Mouse (Mus musculus) liver, postnatal 0 days (tissue): Measurements from ENCODE around the gene Mfap3l. TPM values are rescaled to one million over a fixed set of nuclear protein-coding genes. Genes with fewer than 3 reads are reported as not detected.

Source experiments
- ATAC-seq: fragments of 200-750 bp; cut with Nextera tagmentation; 2 replicates; pipeline ENCODE4 v1.8.0; 2017; ENCODE audit warnings: mild to moderate bottlenecking, moderate library complexity
- DNase-seq: peaks from one replicate; pipeline ENCODE4 v3.0.0-alpha.2; 2016
- H3K27ac ChIP-seq: fragments of 300-500 bp; sonication (generic); 2 replicates; pipeline ENCODE4 v1.5.1; 2014; ENCODE audit warnings: antibody characterized with exemption, moderate library complexity, mild to moderate bottlenecking, low read depth
- H3K27me3 ChIP-seq: fragments of 300-500 bp; sonication (generic); 2 replicates; pipeline ENCODE4 v1.6.1; 2014; ENCODE audit warnings: low read length, control low read depth, mixed read lengths; ENCODE audit not compliant: insufficient read depth
- H3K36me3 ChIP-seq: fragments of 300-500 bp; sonication (generic); replicated peaks from 2 replicates; pipeline ENCODE4 v1.6.1; 2014; ENCODE audit warnings: mild to moderate bottlenecking, control low read depth, low read length, moderate library complexity, mixed read lengths; ENCODE audit not compliant: insufficient read depth
- H3K4me1 ChIP-seq: fragments of 300-500 bp; sonication (generic); 2 replicates; pipeline ENCODE4 v1.6.1; 2014; ENCODE audit warnings: antibody characterized with exemption, mild to moderate bottlenecking, control low read depth; ENCODE audit not compliant: insufficient read depth
- H3K4me2 ChIP-seq: fragments of 300-500 bp; sonication (generic); 2 replicates; pipeline ENCODE4 v1.6.1; 2014; ENCODE audit warnings: low read depth, mild to moderate bottlenecking, low read length, moderate library complexity, mixed read lengths
- H3K4me3 ChIP-seq: fragments of 300-500 bp; sonication (generic); 2 replicates; pipeline ENCODE4 v1.5.1; 2014; ENCODE audit warnings: low read depth, low read length
- H3K9ac ChIP-seq: fragments of 300-500 bp; sonication (generic); replicated peaks from 2 replicates; pipeline ENCODE4 v1.6.1; 2014; ENCODE audit warnings: mild to moderate bottlenecking, moderate library complexity
- H3K9me3 ChIP-seq: fragments of 300-500 bp; sonication (generic); 2 replicates; pipeline ENCODE4 v1.6.1; 2016; ENCODE audit warnings: mild to moderate bottlenecking, control low read depth, low read length, mixed read lengths
- CTCF ChIP-seq: sonication (generic); IDR thresholded peaks from 2 replicates; pipeline ENCODE4 v1.5.1; 2016; ENCODE audit warnings: antibody characterized with exemption, low read depth
- EP300 ChIP-seq: IDR thresholded peaks from 2 replicates; pipeline ENCODE4 v1.6.1; 2016; ENCODE audit warnings: antibody characterized with exemption, low read depth, mild to moderate bottlenecking
- WGBS: fragments of 180-500 bp; shearing (Covaris S2); extraction: QIAGEN DNeasy Blood & Tissue Kit; methylation state at CpG from one replicate; pipeline ENCODE4 v1.1.7; 2014; ENCODE audit not compliant: insufficient replicate concordance; 5-methylcytosine and 5-hydroxymethylcytosine counted together
- polyA plus RNA-seq: library from polyadenylated mRNA; unstranded; fragments of >200 nt; fragmentation: Nextera tagmentation; extraction: Ambion mirVana; gene quantifications from 2 replicates; pipeline ENCODE4 v1.2.1, GENCODE M21; 2015

Mfap3l gene
- polyA plus RNA-seq, 1 experiment from 2014 or later, result 0.40 TPM

DNA sequence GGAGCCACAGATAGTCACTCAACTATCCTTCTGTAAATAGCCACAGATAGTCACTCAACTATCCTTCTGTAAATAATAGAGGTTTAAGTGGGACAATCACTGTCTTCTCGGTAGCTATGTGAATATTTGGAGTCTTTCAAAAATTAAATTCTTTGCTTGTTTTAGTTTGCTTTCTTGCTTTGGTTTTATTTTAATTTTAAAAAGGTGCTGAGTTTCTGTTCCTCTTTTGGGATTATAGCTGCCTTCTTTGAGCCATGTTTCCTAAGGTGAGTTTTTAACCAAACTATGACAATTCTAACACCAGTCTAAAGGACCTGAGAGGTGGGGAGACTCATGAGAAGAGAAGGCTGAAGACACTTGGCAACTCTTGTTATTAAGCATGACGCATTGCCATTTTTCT, 49.7 kb downstream of the Mfap3l start:
- H3K36me3 ChIP-seq, result no peaks in the 10 kb centered on the region
- DNase-seq (no peak), ATAC-seq (no peak)
- TF ChIP-seq EP300 (no peak), CTCF (no peak)
- H3K4me2 ChIP-seq, result no peak overlapping the region
- no peaks in the 10 kb centered on the region for H3K27me3 ChIP-seq
- H3K9me3 ChIP-seq, result no peaks in the 10 kb centered on the region
- no peak overlapping the region for H3K9ac ChIP-seq
- no peaks in the 10 kb centered on the region for H3K4me1 ChIP-seq
- H3K4me3 ChIP-seq, result no peak overlapping the region
- WGBS, result 83% methylated on average over 2 of the region's 2 CpGs
- H3K27ac ChIP-seq, result no peak overlapping the region

DNA sequence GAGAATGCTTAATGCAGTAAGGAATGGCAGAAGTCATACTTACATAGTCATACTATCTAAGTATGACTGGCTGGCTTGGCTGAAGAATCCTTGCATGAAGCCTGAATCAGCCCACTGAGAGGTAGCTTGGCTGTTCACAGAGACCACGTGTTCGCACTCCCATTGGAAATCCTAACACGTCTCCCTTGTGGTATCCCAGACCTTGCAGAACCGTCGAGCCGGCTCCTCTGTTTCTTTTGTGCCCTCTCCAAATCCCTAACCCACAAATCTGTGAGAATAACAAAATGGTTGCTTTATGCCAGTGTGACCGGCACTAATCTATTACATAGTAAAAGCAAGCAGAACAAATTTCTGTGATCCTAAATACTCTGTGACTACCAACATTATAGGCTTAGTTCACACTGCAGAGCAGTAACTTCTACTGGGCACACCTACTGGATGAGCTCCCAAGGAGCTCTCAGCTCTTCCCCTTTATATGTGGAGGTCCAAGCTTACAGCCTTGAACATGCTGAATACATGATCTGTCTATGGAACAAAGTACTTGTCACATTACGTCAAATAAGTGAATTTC, 79.0 kb downstream of the Mfap3l start:
- Histone ChIP-seq H3K27ac (no peak overlapping the region), H3K27me3 (no peaks in the 10 kb centered on the region), H3K4me2 (no peak overlapping the region), H3K36me3 (no peaks in the 10 kb centered on the region), H3K9me3 (no peaks in the 10 kb centered on the region), H3K4me3 (no peak overlapping the region), H3K4me1 (no peaks in the 10 kb centered on the region), H3K9ac (no peak overlapping the region)
- TF ChIP-seq EP300 (no peak), CTCF (no peak)
- DNase-seq (no peak), ATAC-seq (no peak)
- WGBS, result 82% methylated on average over 8 of the region's 8 CpGs

DNA sequence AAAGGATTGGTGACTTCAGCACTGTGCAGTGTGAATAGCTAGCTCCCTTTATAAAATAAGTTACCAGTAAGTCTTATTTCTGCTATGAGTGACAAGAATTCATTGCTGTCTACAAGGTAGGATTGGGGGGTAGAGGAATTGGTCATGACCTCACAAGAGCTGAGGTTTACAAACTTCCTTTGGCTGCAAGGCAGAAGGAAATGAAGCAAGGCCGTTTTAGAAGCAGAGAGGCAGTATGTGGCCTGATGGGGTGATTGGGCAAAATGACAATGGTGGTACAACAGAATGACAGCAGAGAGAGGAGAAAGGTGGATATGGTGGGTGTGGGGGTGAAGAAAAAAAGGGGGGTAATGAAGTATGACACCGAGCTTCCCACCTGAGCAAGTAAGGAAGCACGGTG, 82.1 kb downstream of the Mfap3l start:
- no peak overlapping the region for H3K4me3 ChIP-seq
- no peaks in the 10 kb centered on the region for H3K4me1 ChIP-seq
- H3K36me3 ChIP-seq, result no peaks in the 10 kb centered on the region
- 69% methylated on average over 3 of the region's 3 CpGs for WGBS
- H3K9me3 ChIP-seq, result no peaks in the 10 kb centered on the region
- H3K9ac ChIP-seq, result no peak overlapping the region
- H3K27ac ChIP-seq, result no peak overlapping the region
- no peaks in the 10 kb centered on the region for H3K27me3 ChIP-seq
- TF ChIP-seq EP300, result no peak
- TF ChIP-seq CTCF, result no peak
- ATAC-seq, result no peak
- H3K4me2 ChIP-seq, result no peak overlapping the region
- no peak for DNase-seq

DNA sequence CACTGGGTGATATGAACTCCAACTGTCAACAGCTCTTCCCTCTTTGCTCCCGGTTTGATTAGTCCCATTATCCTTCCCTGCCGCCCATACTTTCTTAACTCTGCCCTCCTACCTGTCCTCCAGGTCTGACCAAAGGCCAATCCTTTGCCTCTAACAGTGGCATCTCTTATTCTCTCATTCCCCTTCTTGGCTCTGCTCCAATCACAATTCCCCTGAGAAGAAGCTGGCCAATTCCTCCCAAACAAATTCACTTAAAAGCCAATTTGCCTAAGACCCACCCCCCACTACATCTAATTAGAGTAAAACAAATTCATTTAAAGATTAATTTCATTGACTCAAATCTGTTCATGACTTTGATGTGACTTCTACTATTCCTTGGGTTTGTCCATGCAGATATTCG, 86.1 kb downstream of the Mfap3l start:
- no peak overlapping the region for H3K27ac ChIP-seq
- no peaks in the 10 kb centered on the region for H3K4me1 ChIP-seq
- no peak overlapping the region for H3K9ac ChIP-seq
- no peaks in the 10 kb centered on the region for H3K9me3 ChIP-seq
- no peak overlapping the region for H3K4me3 ChIP-seq
- no peak overlapping the region for H3K4me2 ChIP-seq
- DNase-seq, result no peak
- no peak for ATAC-seq
- no peaks in the 10 kb centered on the region for H3K36me3 ChIP-seq
- TF ChIP-seq EP300, result no peak
- no peak for TF ChIP-seq CTCF
- H3K27me3 ChIP-seq, result no peaks in the 10 kb centered on the region
- 65% methylated on average over 3 of the region's 3 CpGs for whole genome bisulfite sequencing

Other genes starting within 250 kb of the Mfap3l start
- gene Gm10283, start 129.6 kb upstream of the Mfap3l start, polyA plus RNA-seq, result not detected in 2 replicates
- 51.6 and 57.7 TPM in 2 replicates for gene Aadat, start 126.9 kb upstream of the Mfap3l start, polyA plus RNA-seq